Mouse (Mus musculus): ENCODE measurements around the gene Arf3.
"Not testable (repeated sequence)": the region's sequence is repeated elsewhere in the genome, so short reads cannot be mapped to it uniquely, and the experiment has no call there.

Gene Arf3

GRCm38 (mm10) chr15:98762670-98763529 lies at the start of gene Arf3:
Gene Arf3, minus strand, starts transcription at chr15:98763214.
- DNase-seq (ENCODE audit: low read depth) = peak; percentile 87

DNA sequence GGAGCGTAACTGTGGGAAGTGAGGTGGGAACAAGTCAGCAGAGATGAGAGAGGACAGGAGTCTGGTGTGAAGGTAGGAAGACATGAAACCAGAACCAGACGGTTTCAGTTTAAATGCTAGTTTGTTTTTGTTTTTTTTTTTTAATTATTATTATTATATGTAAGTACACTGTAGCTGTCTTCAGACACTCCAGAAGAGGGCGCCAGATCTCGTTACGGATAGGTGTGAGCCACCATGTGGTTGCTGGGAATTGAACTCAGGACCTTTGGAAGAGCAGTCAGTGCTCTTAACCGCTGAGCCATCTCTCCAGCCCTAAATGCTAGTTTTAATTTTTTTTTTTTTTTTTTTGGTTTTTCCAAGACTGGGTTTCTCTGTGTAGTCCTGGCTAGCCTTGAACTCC lies 47.2 kb upstream of the Arf3 start:
- DNase-seq (ENCODE audit: low read depth) = not testable (repeated sequence)

- DNase-seq (ENCODE audit: low read depth) = no peak
These were observed 46.4 kb upstream of the Arf3 start, which contains the start of gene Ddn for GRCm38 (mm10) chr15:98809390-98809789. Gene Ddn, minus strand, starts transcription at chr15:98809490.

DNA sequence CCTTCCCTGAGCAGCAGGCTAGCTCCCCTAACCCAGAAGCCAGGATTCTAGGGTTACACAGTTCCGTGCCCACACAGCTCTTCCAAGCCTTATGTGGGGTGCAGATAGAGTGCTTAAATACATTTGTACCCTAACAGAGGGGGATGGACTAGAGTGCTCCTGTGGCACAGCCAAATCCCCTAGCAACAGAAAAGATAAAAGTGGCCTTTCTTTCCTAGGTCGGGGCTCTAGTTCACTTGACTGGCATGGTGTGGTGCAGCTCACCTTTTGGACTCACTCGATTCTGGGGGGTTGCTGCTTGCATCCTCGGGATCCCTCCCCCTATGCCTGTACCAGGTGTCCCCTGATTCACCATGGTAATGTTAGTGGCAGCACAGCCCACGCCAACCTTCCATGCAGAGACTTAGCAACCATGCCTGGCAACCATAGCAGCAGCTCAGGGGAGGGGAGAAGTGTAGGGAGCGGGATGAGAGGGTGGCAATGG lies 45.7 kb upstream of the Arf3 start:
- no peak for DNase-seq (ENCODE audit: low read depth)

GRCm38 (mm10) chr15:98807895-98808650 lies 45.1 kb upstream of the Arf3 start:
- no peak for DNase-seq (ENCODE audit: low read depth)

DNA sequence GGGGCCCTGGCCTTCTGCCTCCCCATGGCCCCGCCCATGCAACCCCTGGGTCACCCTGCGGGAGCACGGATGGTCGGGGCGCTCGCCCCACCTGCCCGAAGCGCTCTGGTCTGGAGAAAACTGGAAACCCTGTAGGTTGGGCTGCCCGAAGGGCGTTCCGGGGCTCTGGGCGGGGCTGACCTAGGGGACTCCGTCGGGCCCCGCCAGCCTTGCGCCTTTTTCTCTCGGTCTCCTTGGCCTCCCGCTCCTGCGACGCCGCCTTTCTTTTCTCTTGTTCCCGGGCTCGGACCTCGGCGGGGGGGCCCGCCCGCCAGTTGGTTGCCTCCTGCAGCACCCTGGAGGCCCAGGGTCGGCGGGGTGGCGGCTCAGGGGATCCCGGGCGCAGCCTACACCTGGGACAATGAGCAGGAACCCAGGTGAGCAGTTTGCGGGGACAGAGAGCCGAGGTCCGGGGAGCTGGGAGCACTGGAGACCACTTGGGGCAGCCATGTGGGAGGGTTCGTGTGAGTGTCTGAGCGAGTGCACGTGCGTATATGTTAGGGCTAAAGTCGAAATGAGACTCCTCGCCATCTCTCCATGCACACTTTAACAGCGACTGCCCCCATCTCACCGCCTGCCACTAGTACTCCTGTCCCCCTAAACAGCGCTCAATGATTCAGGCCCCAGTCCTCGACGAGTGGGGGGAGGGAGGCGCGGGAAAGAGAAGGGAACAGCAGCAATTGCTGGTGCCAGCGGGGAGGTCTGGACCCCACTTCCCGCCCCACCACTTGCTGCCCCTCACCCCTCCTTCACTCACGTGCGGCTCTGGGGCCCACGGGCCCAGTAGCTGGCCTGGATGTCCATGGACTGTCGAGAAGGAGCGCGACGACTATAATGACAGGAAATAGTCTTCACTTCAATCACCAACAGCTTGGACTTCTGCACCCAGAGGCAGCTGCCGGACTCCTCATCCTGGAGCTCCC lies 44.1 kb upstream of the Arf3 start:
- no peak for DNase-seq (ENCODE audit: low read depth)

- DNase-seq (ENCODE audit: low read depth) = no peak
These were observed 43.2 kb upstream of the Arf3 start for GRCm38 (mm10) chr15:98806071-98806808.

GRCm38 (mm10) chr15:98805324-98806040 lies 42.5 kb upstream of the Arf3 start:
- DNase-seq (ENCODE audit: low read depth) = no peak

GRCm38 (mm10) chr15:98804054-98804453 lies 41.0 kb upstream of the Arf3 start:
- peak; percentile 57 for DNase-seq (ENCODE audit: low read depth)

DNA sequence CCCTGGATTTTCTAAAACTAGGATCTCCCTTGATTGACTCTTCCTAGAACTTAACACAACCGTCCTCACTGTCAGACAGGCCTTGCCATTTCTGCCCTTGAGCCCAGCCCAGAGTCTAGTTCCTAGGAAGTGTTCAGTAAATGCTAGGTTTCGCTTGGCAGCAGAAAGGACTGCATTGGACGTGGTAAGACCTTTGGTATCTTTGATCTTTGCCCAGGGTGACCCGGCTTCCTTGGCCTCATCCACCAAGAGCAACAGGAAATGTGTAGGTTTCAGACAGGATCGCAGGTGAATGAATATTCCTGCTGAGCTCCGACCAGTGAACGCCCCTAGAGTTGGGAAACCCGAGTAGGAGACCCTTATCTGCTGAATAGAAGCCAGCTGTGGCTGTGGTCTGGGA lies 39.9 kb upstream of the Arf3 start:
- DNase-seq (ENCODE audit: low read depth) = no peak

DNA sequence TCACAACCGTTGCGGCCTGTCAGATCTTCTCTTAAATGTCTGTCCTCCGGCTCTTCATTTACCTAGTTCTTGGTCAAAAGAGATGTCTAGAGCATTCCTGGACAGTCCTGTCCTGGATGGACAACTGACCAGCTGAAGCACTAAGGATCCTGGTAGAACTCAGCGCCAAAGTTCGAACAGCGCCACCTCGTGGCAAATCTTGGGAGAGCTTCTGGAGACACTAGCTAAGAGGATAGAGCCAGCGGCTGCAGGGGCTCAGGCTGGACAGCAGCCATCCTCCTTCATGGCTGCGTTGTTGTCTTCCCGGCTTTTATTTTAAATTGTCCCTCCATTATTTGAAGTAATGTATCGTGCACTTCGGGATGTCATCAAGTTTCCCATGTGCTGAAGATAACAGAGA lies 36.4 kb upstream of the Arf3 start:
- peak; percentile 76 for DNase-seq (ENCODE audit: low read depth)

- no peak for DNase-seq (ENCODE audit: low read depth)
These were observed 35.9 kb upstream of the Arf3 start for GRCm38 (mm10) chr15:98798903-98799302.

- DNase-seq (ENCODE audit: low read depth) = no peak
These were observed 35.0 kb upstream of the Arf3 start for GRCm38 (mm10) chr15:98797835-98798492.

- no peak for DNase-seq (ENCODE audit: low read depth)
These were observed 34.0 kb upstream of the Arf3 start for GRCm38 (mm10) chr15:98796803-98797595.

GRCm38 (mm10) chr15:98793141-98793698 lies 30.2 kb upstream of the Arf3 start:
- no peak for DNase-seq (ENCODE audit: low read depth)

DNA sequence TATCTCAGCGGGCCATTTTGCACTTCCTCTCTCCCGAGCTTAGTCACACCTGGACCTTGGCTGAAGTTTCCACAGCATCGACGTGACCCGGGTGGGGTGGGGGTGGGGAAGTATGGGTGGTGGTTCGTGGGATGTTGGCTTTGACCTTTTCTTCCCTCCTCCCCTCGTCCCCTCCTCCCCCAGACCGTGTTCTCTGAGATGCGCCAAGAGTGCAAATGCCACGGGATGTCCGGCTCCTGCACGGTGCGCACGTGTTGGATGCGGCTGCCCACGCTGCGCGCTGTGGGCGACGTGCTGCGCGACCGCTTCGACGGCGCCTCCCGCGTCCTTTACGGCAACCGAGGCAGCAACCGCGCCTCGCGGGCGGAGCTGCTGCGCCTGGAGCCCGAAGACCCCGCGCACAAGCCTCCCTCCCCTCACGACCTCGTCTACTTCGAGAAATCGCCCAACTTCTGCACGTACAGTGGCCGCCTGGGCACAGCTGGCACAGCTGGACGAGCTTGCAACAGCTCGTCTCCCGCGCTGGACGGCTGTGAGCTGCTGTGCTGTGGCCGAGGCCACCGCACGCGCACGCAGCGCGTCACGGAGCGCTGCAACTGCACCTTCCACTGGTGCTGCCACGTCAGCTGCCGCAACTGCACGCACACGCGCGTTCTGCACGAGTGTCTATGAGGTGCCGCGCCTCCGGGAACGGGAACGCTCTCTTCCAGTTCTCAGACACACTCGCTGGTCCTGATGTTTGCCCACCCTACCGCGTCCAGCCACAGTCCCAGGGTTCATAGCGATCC lies 29.4 kb upstream of the Arf3 start:
- DNase-seq (ENCODE audit: low read depth) = no peak

DNA sequence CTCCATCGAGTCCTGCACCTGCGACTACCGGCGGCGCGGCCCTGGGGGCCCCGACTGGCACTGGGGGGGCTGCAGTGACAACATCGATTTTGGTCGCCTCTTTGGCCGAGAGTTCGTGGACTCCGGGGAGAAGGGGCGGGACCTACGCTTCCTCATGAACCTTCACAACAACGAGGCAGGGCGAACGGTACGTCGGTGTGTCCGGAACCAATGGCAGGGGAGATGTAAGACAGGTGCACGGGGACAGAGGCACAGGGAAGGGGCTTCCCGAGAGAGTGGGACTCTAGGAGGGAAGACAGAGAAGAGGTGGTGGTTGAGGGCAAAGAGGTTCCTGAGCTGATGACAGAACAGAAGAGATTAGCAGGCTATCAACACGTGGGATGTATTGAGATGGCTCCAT lies 28.8 kb upstream of the Arf3 start:
- no peak for DNase-seq (ENCODE audit: low read depth)

- no peak for DNase-seq (ENCODE audit: low read depth)
These were observed 28.2 kb upstream of the Arf3 start for GRCm38 (mm10) chr15:98791221-98791620.

Data from c-Kit-positive CD71-negative TER-119-negative erythroid progenitor cells, embryonic 14.5 days (primary cell).